Mouse (Mus musculus): ENCODE measurements around the gene Vopp1. TPM values are rescaled to one million over a fixed set of nuclear protein-coding genes. Genes with fewer than 3 reads are reported as not detected.

Gene Vopp1
- polyA plus RNA-seq, 1 experiment from 2014 or later, result 23.5 TPM

DNA sequence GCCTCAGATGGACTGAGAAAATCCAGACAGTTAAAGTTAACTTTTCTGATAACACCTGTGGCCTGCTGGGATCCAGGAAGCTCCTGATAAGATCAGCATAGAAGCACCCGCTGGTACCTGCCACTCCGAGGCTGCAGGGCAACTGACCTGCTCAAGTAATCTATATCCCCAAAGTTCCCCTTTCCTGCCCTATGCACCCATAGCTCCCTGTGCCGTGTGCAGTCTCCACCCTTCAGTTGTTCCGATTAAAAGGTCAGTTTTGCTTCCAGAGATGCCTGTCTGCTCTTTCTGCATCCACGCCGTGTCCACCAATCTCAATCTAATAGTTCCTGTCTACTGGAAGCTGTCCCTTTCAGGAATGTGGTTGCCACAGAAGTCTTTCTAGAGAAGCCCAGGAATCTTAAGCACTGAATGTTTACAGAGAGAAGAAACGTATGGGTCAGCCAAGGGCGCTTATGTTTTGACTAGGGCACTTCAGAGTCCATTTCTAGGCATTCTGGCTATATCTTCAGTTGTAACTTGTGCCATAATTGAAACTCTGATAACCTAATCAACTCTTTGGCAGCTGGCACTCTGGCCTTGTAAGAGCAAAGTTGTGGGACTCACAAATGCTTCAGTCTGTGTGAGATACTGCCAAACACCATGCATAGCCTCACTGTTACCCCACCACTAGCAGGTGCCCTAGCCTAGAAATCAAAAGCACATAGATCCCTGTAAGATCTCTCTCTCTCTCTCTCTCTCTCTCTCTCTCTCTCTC, 57.7 kb downstream of the Vopp1 start:
- H3K27ac ChIP-seq (ENCODE audit: low read depth, low read length), result no peak overlapping the region
- H3K9me3 ChIP-seq (ENCODE audit: control insufficient read depth, low read length), result no peaks in the 10 kb centered on the region
- no peaks in the 10 kb centered on the region for H3K27me3 ChIP-seq (ENCODE audit: control insufficient read depth, insufficient read depth, low read length)
- WGBS, result 76% methylated on average over 8 of the region's 8 CpGs
- no peak overlapping the region for H3K9ac ChIP-seq (ENCODE audit: low read depth, low read length)
- peaks cover 6% of the 10 kb centered on the region; the same call in 1 of the 2 replicates for H3K36me3 ChIP-seq (ENCODE audit: control insufficient read depth, insufficient read depth, low read length)
- no peak for ATAC-seq (ENCODE audit: low FRiP score, low TSS enrichment)
- H3K4me3 ChIP-seq (ENCODE audit: low read length), result no peak overlapping the region
- no peaks in the 10 kb centered on the region for H3K4me1 ChIP-seq (ENCODE audit: control insufficient read depth, insufficient read depth, low read length)
- H3K4me2 ChIP-seq (replicated peaks; ENCODE audit: low read depth, low read length), result no peak overlapping the region

DNA sequence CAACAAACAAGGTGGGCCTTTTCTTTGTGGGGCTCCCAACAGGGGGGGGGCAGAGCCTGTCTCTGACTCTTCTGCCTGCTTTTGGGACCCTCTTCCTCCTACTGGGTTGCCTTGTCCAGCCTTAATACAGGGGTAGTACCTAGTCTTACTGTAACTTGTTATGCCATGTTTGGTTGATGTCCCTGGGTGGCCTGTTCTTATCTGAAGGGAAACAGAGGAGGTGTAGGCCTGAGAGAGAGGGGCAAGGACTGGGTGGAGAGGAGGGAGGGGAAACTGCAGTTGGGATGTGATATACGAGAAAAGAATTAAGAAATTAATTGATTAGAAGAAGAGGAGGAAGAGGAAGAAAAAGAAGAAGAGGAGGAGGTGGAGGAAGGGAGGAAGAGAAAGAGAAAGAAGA, 58.7 kb downstream of the Vopp1 start:
- H3K4me3 ChIP-seq (ENCODE audit: low read length), result no peak overlapping the region
- 94% methylated on average over 1 of the region's 1 CpGs for WGBS
- no peak overlapping the region for H3K27ac ChIP-seq (ENCODE audit: low read depth, low read length)
- no peaks in the 10 kb centered on the region for H3K4me1 ChIP-seq (ENCODE audit: control insufficient read depth, insufficient read depth, low read length)
- no peak for ATAC-seq (ENCODE audit: low FRiP score, low TSS enrichment)
- H3K36me3 ChIP-seq (ENCODE audit: control insufficient read depth, insufficient read depth, low read length), result peaks cover 9% of the 10 kb centered on the region; the same call in 1 of the 2 replicates
- no peaks in the 10 kb centered on the region for H3K9me3 ChIP-seq (ENCODE audit: control insufficient read depth, low read length)
- H3K4me2 ChIP-seq (replicated peaks; ENCODE audit: low read depth, low read length), result no peak overlapping the region
- H3K9ac ChIP-seq (ENCODE audit: low read depth, low read length), result no peak overlapping the region
- no peaks in the 10 kb centered on the region for H3K27me3 ChIP-seq (ENCODE audit: control insufficient read depth, insufficient read depth, low read length)

DNA sequence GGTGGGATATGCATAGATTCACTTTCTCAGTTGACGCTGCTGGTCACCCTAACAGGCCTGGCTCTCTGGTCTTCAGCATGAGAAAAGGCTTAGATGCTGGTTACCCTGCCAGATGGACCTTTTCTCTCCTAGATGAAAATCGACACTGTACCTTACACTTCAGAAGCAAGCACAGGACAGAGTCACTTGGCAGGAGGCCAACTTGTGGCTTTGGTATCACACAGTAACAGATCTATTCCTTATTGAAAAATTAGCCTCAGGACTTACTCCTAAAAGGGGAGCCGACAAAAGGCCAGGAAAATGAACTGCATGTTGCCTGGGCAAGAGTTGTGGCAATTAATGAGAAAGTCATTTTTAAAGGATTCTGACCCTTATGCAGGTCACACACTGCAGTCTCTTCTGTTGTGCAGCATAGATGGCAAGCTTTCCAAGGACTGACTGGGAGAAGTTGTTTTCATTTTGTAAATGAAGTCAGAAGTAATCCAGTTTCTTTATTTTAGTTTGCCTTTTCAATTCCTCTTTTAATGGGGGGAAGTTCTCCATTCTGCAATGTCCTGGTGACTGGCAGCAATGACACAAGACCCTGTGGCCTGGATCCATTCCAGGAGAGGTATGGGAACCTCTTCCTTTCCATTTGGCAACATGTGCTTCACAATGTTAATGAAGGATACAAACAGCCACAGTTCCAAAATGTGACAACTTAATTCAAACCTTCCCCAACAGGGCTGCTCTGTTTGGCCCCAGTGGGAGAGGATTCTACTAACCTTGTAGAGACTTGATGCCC, 59.7 kb downstream of the Vopp1 start:
- H3K9ac ChIP-seq (ENCODE audit: low read depth, low read length), result no peak overlapping the region
- no peaks in the 10 kb centered on the region for H3K4me1 ChIP-seq (ENCODE audit: control insufficient read depth, insufficient read depth, low read length)
- no peak for ATAC-seq (ENCODE audit: low FRiP score, low TSS enrichment)
- no peak overlapping the region for H3K4me3 ChIP-seq (ENCODE audit: low read length)
- 64% methylated on average over 3 of the region's 3 CpGs for WGBS
- peaks cover 12% of the 10 kb centered on the region; the same call in 1 of the 2 replicates for H3K36me3 ChIP-seq (ENCODE audit: control insufficient read depth, insufficient read depth, low read length)
- no peak overlapping the region for H3K27ac ChIP-seq (ENCODE audit: low read depth, low read length)
- no peak overlapping the region for H3K4me2 ChIP-seq (replicated peaks; ENCODE audit: low read depth, low read length)
- no peaks in the 10 kb centered on the region for H3K27me3 ChIP-seq (ENCODE audit: control insufficient read depth, insufficient read depth, low read length)
- H3K9me3 ChIP-seq (ENCODE audit: control insufficient read depth, low read length), result no peaks in the 10 kb centered on the region

DNA sequence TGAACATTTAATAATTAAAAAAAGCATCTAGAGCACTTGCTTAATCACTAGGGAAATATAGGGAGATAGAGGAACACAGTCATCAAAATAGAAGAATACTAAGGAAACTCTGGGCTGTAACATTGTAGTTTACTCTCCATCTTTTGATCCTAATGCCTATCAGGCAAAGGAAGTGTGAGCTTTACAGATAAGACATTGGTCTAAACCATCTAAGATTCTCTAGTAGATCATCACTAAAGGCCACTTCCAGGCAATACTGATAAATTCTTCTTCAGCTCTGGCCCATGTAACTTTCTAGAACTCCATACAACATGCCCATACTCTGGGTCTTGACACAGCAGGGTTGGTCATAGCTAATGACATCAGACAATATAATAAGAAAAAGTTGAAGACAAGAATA, 61.9 kb downstream of the Vopp1 start:
- Histone ChIP-seq H3K27me3 (ENCODE audit: control insufficient read depth, insufficient read depth, low read length) (no peaks in the 10 kb centered on the region), H3K9me3 (ENCODE audit: control insufficient read depth, low read length) (no peaks in the 10 kb centered on the region), H3K4me2 (replicated peaks; ENCODE audit: low read depth, low read length) (no peak overlapping the region), H3K36me3 (ENCODE audit: control insufficient read depth, insufficient read depth, low read length) (peaks cover 9% of the 10 kb centered on the region; the same call in 1 of the 2 replicates), H3K4me1 (ENCODE audit: control insufficient read depth, insufficient read depth, low read length) (no peaks in the 10 kb centered on the region), H3K27ac (ENCODE audit: low read depth, low read length) (no peak overlapping the region), H3K9ac (ENCODE audit: low read depth, low read length) (no peak overlapping the region), H3K4me3 (ENCODE audit: low read length) (no peak overlapping the region)
- no peak for ATAC-seq (ENCODE audit: low FRiP score, low TSS enrichment)

DNA sequence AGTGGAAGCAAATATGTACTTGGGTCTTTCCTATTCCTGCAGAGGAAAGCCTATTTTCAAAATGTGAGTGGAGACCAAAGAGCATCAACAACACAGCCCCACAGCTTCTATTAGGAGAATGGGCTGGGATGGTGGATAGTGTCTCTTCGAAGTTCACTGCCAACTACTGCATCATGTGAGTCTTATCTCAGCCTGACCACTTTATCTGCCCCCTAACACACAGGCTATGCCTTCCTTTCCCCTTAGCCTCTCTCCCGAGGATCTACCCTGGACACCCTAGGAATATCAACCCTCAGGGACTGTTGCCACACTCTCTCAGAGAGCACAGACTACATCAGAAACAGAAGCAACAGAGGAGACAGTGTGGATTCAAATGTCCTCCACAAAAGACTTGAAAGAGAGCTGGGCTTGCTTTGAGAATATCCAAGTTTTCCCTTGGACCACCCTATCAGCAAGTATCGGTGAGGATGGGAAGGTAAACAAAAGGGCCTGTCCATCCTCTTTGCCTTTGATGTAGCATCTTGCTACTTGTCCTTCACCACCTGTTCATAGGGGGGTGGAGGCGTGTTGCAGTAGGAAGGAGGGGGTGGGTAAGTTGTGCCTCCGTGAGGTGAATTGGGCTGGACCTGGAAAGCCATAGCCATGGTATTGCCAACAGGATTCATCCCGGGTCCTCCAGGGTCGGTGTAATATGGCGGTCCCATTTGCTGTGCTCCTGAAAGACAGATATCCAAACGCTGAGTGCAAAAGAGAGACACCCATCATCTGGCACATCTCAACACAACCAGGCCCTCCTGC, 70.8 kb downstream of the Vopp1 start:
- H3K4me2 ChIP-seq (replicated peaks; ENCODE audit: low read depth, low read length), result no peak overlapping the region
- WGBS, result 95% methylated on average over 9 of the region's 9 CpGs
- no peak overlapping the region for H3K4me3 ChIP-seq (ENCODE audit: low read length)
- H3K27me3 ChIP-seq (ENCODE audit: control insufficient read depth, insufficient read depth, low read length), result no peaks in the 10 kb centered on the region
- no peaks in the 10 kb centered on the region for H3K9me3 ChIP-seq (ENCODE audit: control insufficient read depth, low read length)
- H3K27ac ChIP-seq (ENCODE audit: low read depth, low read length), result no peak overlapping the region
- peaks cover 18% of the 10 kb centered on the region for H3K36me3 ChIP-seq (ENCODE audit: control insufficient read depth, insufficient read depth, low read length)
- H3K9ac ChIP-seq (ENCODE audit: low read depth, low read length), result no peak overlapping the region
- no peaks in the 10 kb centered on the region for H3K4me1 ChIP-seq (ENCODE audit: control insufficient read depth, insufficient read depth, low read length)
- no peak for ATAC-seq (ENCODE audit: low FRiP score, low TSS enrichment)

DNA sequence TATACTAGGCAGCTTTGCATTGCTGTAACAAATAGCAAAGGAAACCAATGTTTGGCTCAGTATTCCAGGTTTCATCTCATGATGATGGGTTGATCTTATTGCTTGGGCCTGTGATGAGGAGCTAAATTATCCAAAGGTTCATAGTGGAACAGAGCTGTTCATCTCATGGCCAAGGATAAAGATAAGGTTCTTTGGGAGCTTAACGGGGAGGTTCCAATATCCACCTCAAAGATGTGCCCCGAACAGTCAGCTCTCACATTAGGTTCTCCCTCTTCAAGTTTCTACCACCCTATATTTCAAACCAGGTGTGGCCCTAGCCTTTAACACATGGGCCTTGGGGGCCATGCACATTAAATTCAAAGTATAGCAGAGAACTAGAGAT, 79.2 kb downstream of the Vopp1 start:
- Histone ChIP-seq H3K4me1 (ENCODE audit: control insufficient read depth, insufficient read depth, low read length) (no peaks in the 10 kb centered on the region), H3K36me3 (ENCODE audit: control insufficient read depth, insufficient read depth, low read length) (no peaks in the 10 kb centered on the region), H3K9ac (ENCODE audit: low read depth, low read length) (no peak overlapping the region), H3K9me3 (ENCODE audit: control insufficient read depth, low read length) (no peaks in the 10 kb centered on the region), H3K27ac (ENCODE audit: low read depth, low read length) (no peak overlapping the region), H3K4me3 (ENCODE audit: low read length) (no peak overlapping the region), H3K4me2 (replicated peaks; ENCODE audit: low read depth, low read length) (no peak overlapping the region), H3K27me3 (ENCODE audit: control insufficient read depth, insufficient read depth, low read length) (no peaks in the 10 kb centered on the region)
- 94% methylated on average over 2 of the region's 2 CpGs for WGBS
- no peak for ATAC-seq (ENCODE audit: low FRiP score, low TSS enrichment)

DNA sequence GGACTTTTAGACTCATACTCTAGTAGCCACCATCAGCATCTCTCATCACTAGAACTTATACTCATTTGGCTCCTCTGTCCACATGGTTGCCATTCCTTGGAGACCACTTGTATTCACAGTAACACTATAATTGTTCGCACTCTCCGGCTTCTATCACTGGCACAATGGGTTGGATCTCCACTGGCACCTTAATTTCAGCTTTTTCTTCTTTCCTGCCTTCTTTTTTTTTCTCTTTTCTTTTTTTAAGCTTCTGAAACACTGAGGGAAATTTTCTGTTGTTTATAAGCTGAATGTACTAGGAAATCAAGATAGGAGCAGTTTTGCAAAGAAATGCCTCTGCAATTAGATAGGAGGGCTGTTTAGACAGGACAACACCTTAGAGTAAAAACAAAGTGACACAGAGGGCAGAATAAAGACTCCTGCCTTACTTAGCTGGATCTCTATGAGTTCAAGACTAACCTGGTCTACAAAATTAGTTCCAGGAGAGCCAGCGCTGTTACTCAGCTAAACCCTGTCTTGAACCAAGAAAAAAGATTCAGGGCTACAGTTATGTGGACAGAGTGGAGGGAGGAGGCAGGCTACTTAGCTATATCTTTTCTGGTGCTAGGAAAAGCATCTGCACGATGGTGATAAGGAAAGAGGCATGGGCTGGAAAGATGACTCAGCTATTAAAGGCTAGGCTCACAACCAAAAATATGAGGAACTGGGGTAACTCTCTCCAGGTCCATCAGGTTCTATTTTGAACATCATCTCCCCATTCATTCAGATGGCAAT, 79.8 kb downstream of the Vopp1 start:
- H3K4me1 ChIP-seq (ENCODE audit: control insufficient read depth, insufficient read depth, low read length), result no peaks in the 10 kb centered on the region
- WGBS, result 94% methylated on average over 4 of the region's 4 CpGs
- H3K4me2 ChIP-seq (replicated peaks; ENCODE audit: low read depth, low read length), result no peak overlapping the region
- H3K9me3 ChIP-seq (ENCODE audit: control insufficient read depth, low read length), result no peaks in the 10 kb centered on the region
- H3K27me3 ChIP-seq (ENCODE audit: control insufficient read depth, insufficient read depth, low read length), result no peaks in the 10 kb centered on the region
- no peak overlapping the region for H3K9ac ChIP-seq (ENCODE audit: low read depth, low read length)
- H3K27ac ChIP-seq (ENCODE audit: low read depth, low read length), result no peak overlapping the region
- no peaks in the 10 kb centered on the region for H3K36me3 ChIP-seq (ENCODE audit: control insufficient read depth, insufficient read depth, low read length)
- H3K4me3 ChIP-seq (ENCODE audit: low read length), result no peak overlapping the region
- no peak for ATAC-seq (ENCODE audit: low FRiP score, low TSS enrichment)

DNA sequence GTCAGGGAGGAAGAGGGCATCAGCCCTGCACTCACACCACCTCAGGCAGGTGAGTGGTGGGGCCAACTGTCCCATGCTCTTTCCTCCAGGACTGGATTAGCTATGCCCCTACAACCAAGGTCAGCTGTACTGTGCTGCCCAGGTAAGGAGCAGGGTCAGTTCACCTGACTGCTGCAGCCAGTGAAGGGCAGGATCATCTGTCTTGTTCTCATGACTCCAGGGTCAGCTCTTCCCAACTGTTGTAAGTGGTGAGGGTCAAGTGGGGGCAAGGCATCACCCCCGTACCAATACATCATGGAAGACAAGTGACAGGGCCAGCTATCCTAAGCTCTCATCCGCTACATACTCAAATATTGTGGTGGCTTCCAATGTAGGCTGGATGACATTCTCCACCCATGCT, 80.8 kb downstream of the Vopp1 start:
- no peak overlapping the region for H3K4me3 ChIP-seq (ENCODE audit: low read length)
- 88% methylated on average over 2 of the region's 2 CpGs for WGBS
- H3K27ac ChIP-seq (ENCODE audit: low read depth, low read length), result no peak overlapping the region
- ATAC-seq (ENCODE audit: low FRiP score, low TSS enrichment), result no peak
- H3K9ac ChIP-seq (ENCODE audit: low read depth, low read length), result no peak overlapping the region
- no peaks in the 10 kb centered on the region for H3K4me1 ChIP-seq (ENCODE audit: control insufficient read depth, insufficient read depth, low read length)
- no peak overlapping the region for H3K4me2 ChIP-seq (replicated peaks; ENCODE audit: low read depth, low read length)
- no peaks in the 10 kb centered on the region for H3K27me3 ChIP-seq (ENCODE audit: control insufficient read depth, insufficient read depth, low read length)
- H3K36me3 ChIP-seq (ENCODE audit: control insufficient read depth, insufficient read depth, low read length), result peaks cover 5% of the 10 kb centered on the region; the same call in 1 of the 2 replicates
- H3K9me3 ChIP-seq (ENCODE audit: control insufficient read depth, low read length), result no peaks in the 10 kb centered on the region

All from kidney, embryonic 14.5 days (tissue).